Mouse (Mus musculus): ENCODE results near the gene Sucnr1.

Sucnr1 gene

DNA sequence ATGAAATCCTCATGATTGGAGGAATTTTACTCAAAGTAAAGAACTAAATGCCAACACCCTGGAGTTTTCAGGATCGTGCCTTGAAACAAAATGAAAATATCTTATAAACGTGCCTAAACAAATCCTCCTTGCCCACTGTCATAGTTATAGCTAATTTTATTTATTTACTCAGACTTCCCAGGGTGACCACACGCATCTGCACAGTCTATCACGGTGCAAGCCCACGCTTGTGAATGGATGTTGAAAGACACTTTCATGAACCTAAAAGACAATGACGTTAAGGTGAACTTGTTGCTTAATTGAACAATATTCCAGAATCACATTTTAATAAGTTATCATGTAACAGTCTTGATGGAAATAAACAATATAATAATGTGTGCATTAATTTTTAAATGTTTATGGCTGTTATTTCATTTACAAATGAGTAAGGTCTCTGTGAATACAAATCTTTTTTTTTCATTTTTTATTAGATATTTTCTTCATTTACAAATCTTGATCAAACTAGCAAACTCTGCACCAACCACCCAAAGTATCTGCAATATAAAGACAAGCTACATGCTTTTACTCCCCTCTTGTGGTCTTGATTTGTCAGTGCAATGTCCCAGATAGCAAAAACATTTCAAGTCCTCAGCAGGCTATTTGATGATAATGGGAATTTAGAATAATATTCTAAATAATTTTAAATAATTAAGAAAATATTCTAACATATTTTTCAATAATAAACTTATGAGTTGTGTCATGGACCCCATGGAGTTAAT, 30.4 kb downstream of the Sucnr1 start:
- DNase-seq, result no peak

DNA sequence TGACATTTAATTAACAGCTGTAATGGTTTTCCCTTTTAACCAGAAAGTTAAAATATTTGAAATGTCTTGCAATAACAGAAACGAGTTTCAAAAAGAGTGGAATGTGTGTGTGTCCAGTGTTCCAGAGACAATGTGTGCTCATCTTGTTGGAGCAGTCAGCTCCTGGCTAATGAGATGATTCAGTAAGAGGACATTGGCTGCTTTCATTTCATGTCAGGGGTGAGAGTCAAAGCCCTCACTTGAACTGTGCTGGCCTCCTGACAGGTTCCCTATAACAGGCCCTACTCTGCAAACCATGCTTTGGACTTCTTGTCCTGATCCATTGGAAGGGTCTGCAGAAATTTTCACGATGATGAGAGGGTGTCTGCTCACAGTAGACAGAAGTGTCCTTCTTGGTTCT, 32.9 kb downstream of the Sucnr1 start:
- no peak for DNase-seq

DNA sequence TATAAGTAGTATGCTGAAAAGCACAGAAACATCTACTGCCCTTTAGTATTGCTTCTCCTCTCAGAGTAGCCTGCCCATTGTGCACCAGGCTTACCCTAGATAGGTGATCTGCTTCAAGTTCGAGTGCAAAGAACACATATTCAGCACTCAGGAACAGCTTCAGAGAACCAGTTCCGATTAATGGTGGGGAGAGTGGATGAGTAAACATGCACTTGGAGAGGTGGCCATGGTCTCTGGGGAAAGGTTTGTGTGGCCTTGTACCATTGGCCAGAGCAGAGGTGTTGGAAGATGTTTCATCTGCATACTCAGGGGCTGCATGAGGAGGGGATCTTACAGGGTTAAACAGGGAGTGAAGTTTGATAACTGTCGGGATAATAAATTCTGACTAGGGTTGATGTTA, 39.8 kb downstream of the Sucnr1 start:
- no peak for DNase-seq

DNA sequence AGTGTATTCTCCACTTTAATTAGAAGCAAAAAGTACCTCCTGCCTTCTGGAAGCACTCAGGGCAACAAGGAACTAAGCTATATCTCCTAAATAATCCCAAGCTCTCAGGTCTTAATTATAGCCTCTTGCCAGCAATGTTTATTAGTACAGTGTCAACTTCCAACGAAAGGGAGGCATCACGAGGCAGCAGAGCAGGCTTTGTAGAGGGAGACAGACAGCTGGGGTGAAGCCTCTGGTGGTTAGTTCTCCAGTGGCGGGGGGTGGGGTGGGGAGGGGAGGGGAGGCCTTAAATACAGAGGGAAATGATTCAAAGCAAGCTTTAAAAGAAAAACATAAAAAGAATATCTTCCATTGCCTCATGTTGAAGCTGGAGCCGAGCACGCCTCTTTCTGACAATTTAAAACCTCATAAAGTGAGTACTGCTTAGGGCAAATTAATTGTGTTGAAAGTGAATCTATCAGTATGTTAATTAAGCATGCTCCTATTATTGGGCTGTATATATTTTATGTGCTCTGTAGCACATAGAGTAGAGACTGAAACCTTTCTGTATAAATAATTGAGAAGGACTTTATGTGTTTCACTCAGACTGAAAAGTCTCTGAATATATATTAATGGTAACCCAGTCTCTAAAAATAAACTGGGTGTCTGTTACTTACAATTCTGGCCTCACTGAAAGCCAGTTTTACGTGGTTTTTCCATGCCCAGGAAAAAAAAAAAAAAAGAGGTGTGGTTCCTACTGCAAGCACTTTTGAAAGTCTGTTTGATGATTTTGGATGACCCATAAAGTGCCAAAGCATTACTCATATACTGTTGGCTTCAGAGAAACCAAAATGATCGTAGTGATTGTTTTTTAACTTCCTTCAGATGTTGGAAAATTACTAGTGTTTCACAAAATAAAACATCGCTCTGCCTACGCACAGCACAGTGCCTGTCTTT, 42.5 kb downstream of the Sucnr1 start:
- no peak for DNase-seq

GRCm38 (mm10) chr3:60126564-60126963, 44.9 kb downstream of the Sucnr1 start:
- DNase-seq, result no peak

DNA sequence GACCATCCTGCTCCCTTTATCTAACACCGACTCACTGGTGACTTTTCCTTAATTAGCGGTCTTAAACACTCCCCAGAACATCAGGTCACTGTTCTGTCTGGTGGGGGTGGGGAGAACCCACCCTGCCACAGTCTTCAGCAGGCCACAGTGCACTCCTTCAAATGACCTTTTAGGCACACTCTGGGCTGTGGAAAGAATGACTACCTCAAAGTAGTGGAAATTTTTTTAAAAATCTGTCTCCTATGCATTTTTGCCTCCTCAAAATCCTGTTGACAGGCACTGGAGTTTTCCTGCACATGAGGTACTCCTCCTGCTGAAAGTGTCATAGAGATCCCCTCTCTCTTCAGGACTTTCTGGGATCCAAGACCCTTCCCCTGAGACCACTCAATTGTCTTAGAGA, 46.6 kb downstream of the Sucnr1 start:
- DNase-seq, result no peak

- no peak for DNase-seq
Measured at GRCm38 (mm10) chr3:60135801-60136200, 54.1 kb downstream of the Sucnr1 start.
